In genomic region chr17:45617655-45618054, GRCm38 (mm10) we compare ENCODE assay signal across 30 mouse cellular contexts. TPM values are rescaled to one million over a fixed set of nuclear protein-coding genes. Genes with fewer than 3 reads are reported as not detected.
DNase-seq lines count a peak whose midpoint lies in the region; ATAC-seq and TF ChIP-seq lines count a peak whose summit lies in the region.
"Had no signal": no experiment of that assay in that cellular context is flagged by ENCODE, and none has a peak within 500 bp of the region (broad histone marks: within the 10 kb centered on the region; RNA-seq: fewer than 3 reads in every experiment).

No protein-coding gene starts in this region.

- H3K9me3 ChIP-seq in hindbrain, embryonic 14.5 days (ENCODE audit: control insufficient read depth, low read length) = no peaks in the 10 kb centered on the region
- H3K9me3 ChIP-seq: embryonic facial prominence, embryonic 10.5 days; embryonic facial prominence, embryonic 12.5 days; forebrain, embryonic 13.5 days; forebrain, embryonic 15.5 days; G1E had no signal

- WGBS in thymus, adult 2 months = 95% methylated on average over 6 of the region's 6 CpGs
- 91% methylated on average over 6 of the region's 6 CpGs for WGBS in hindbrain, embryonic 14.5 days

- H3K9ac ChIP-seq in hindbrain, embryonic 14.5 days = no peak overlapping the region
- H3K9ac ChIP-seq: embryonic facial prominence, embryonic 12.5 days; forebrain, embryonic 13.5 days; forebrain, embryonic 15.5 days; forebrain, postnatal 0 days had no signal

- TF ChIP-seq POLR2A in thymus, adult 2 months (IDR thresholded peaks at IDR 0.05; ENCODE audit: control insufficient read depth, extremely low read depth, insufficient read depth, low read length, poor library complexity) = no peak

- no peaks in the 10 kb centered on the region for H3K27me3 ChIP-seq in thymus, adult 2 months (ENCODE audit: control insufficient read depth, insufficient read depth, low read length)
- H3K27me3 ChIP-seq in hindbrain, embryonic 14.5 days (ENCODE audit: control insufficient read depth, insufficient read depth, low read length) = no peaks in the 10 kb centered on the region
- H3K27me3 ChIP-seq: embryonic facial prominence, embryonic 12.5 days; forebrain, embryonic 13.5 days; forebrain, embryonic 15.5 days had no signal

- H3K27ac ChIP-seq in thymus, adult 2 months (ENCODE audit: control insufficient read depth, insufficient read depth, low read length) = peak overlapping the region; percentile 56; the same call in 1 of the 2 replicates
- no peak overlapping the region for H3K27ac ChIP-seq in hindbrain, embryonic 14.5 days
- H3K27ac ChIP-seq: embryonic facial prominence, embryonic 10.5 days; embryonic facial prominence, embryonic 12.5 days; forebrain, embryonic 13.5 days; forebrain, embryonic 15.5 days had no signal

- no peaks in the 10 kb centered on the region for H3K36me3 ChIP-seq in thymus, adult 2 months (ENCODE audit: control insufficient read depth, insufficient read depth, low read length)
- H3K36me3 ChIP-seq in hindbrain, embryonic 14.5 days (replicated peaks; ENCODE audit: control insufficient read depth, insufficient read depth) = no peaks in the 10 kb centered on the region
- H3K36me3 ChIP-seq: embryonic facial prominence, embryonic 10.5 days; embryonic facial prominence, embryonic 12.5 days; forebrain, embryonic 15.5 days had no signal

- no peak overlapping the region for H3K4me3 ChIP-seq in thymus, adult 2 months (ENCODE audit: control insufficient read depth, insufficient read depth, low read length)
- no peak overlapping the region for H3K4me3 ChIP-seq in hindbrain, embryonic 14.5 days (replicated peaks; ENCODE audit: low read length)
- H3K4me3 ChIP-seq: embryonic facial prominence, embryonic 10.5 days; embryonic facial prominence, embryonic 12.5 days; forebrain, embryonic 13.5 days; forebrain, embryonic 15.5 days had no signal

- no peak for ATAC-seq in hindbrain, embryonic 14.5 days (ENCODE audit: low FRiP score)
- ATAC-seq: activated CD4-positive, CD25-positive, alpha-beta regulatory T cell, adult 4 months; CD4-positive, CD25-positive, alpha-beta regulatory T cell, adult 4 months; forebrain, embryonic 13.5 days; forebrain, embryonic 15.5 days; forebrain, postnatal 0 days; Patski had no signal

- TF ChIP-seq CTCF in thymus, adult 2 months (IDR thresholded peaks at IDR 0.05; ENCODE audit: borderline replicate concordance, control insufficient read depth, extremely low read depth, insufficient read depth, low read length, poor library complexity) = no peak

- no peak overlapping the region for H3K4me2 ChIP-seq in hindbrain, embryonic 14.5 days (replicated peaks)
- H3K4me2 ChIP-seq: embryonic facial prominence, embryonic 12.5 days; forebrain, embryonic 13.5 days; forebrain, embryonic 15.5 days had no signal

- DNase-seq in thymus, adult 2 months = no peak
- DNase-seq in thymus, adult 18-20 months = no peak
- DNase-seq in ES-CJ7 (ENCODE audit: low read depth, low spot score) = peak; percentile 77
- peak; percentile 90 for DNase-seq in R1 (ENCODE audit: low read depth, low spot score)
- no peak for DNase-seq in gastrocnemius, adult 8-10 months (ENCODE audit: low spot score in 2 of 2)
- no peak for DNase-seq in hindbrain, embryonic 14.5 days (ENCODE audit: low spot score)
- no peak for DNase-seq in right cerebral cortex, postnatal 36 days (ENCODE audit: low spot score in 2 of 2)
- DNase-seq: adrenal gland, adult 8-10 months; adrenal gland, postnatal 14 days; adrenal gland, postnatal 36 days; B cell, adult 2 months; cerebellum, adult 11-12 months; cerebellum, adult 2 months; cerebellum, adult 9-10 months; cerebellum, postnatal 10 days; cerebellum, postnatal 25 days; forebrain, postnatal 0 days had no signal

- peaks cover 21% of the 10 kb centered on the region for H3K4me1 ChIP-seq in thymus, adult 2 months (replicated peaks; ENCODE audit: control insufficient read depth, insufficient read depth, low read length)
- H3K4me1 ChIP-seq in hindbrain, embryonic 14.5 days (replicated peaks; ENCODE audit: control insufficient read depth, insufficient read depth, low read length) = no peaks in the 10 kb centered on the region; the same call in 1 of the 2 replicates

RNA-seq across cellular contexts. Expression of gene Mymx, which starts 15.8 kb away (rescaled TPM):
- polyA plus RNA-seq in thymus, adult 2 months (2012; rRNA removed) = 0.61 and 1.3 TPM in 2 replicates
- not detected for total RNA-seq in gastrocnemius, adult 8-10 months (2022)
- not detected in 2 replicates for polyA plus RNA-seq in hindbrain, embryonic 14.5 days (2014; fragmentation: Nextera tagmentation; extraction: Ambion mirVana)
- total RNA-seq: adrenal gland, adult 18-20 months; adrenal gland, postnatal 36 days; CH12.LX; forebrain, postnatal 0 days; G1E had no signal
- polyA plus RNA-seq: activated CD4-positive, CD25-positive, alpha-beta regulatory T cell, adult 4 months; CD4-positive, CD25-positive, alpha-beta regulatory T cell, adult 4 months; cerebellum, adult 2 months; cortical plate, adult 2 months; forebrain, embryonic 11.5 days; forebrain, embryonic 13.5 days; forebrain, embryonic 15.5 days; forebrain, postnatal 0 days; G1E; Patski had no signal

RNA-seq across cellular contexts. Expression of gene Slc29a1, which starts 18.2 kb away (rescaled TPM):
- 358 and 385 TPM in 2 replicates for polyA plus RNA-seq in thymus, adult 2 months (2012; rRNA removed)
- 10 to 100 TPM; 26.6 to 31.2 (median 27.2) TPM for total RNA-seq in gastrocnemius, adult 8-10 months (2022)
- polyA plus RNA-seq in hindbrain, embryonic 14.5 days (2014; fragmentation: Nextera tagmentation; extraction: Ambion mirVana) = 41.5 and 42.7 TPM in 2 replicates

RNA-seq across cellular contexts. Expression of gene Capn11, which starts 41.5 kb away (rescaled TPM):
- 0.09 and 0.11 TPM in 2 replicates for polyA plus RNA-seq in thymus, adult 2 months (2012; rRNA removed)
- under 1 TPM; 0.15 to 0.51 (median 0.33) TPM for total RNA-seq in gastrocnemius, adult 8-10 months (2022)
- polyA plus RNA-seq in hindbrain, embryonic 14.5 days (2014; fragmentation: Nextera tagmentation; extraction: Ambion mirVana) = 2.3 TPM in 1 of 2 replicates, not detected in the other
- total RNA-seq: adrenal gland, postnatal 36 days; CH12.LX; G1E had no signal
- polyA plus RNA-seq: embryonic facial prominence, embryonic 14.5 days; G1E; Patski had no signal

RNA-seq across cellular contexts. Expression of gene Hsp90ab1, which starts 44.6 kb away (rescaled TPM):
- 455 and 506 TPM in 2 replicates for polyA plus RNA-seq in thymus, adult 2 months (2012; rRNA removed)
- 1,000 to 10,000 TPM; 1,140 to 1,362 (median 1,203) TPM for total RNA-seq in gastrocnemius, adult 8-10 months (2022)
- polyA plus RNA-seq in hindbrain, embryonic 14.5 days (2014; fragmentation: Nextera tagmentation; extraction: Ambion mirVana) = 1,324 and 1,355 TPM in 2 replicates

RNA-seq across cellular contexts. Expression of gene Slc35b2, which starts 54.0 kb away (rescaled TPM):
- polyA plus RNA-seq in thymus, adult 2 months (2012; rRNA removed) = 135 and 137 TPM in 2 replicates
- 10 to 100 TPM; 17.2 to 22.9 (median 19.8) TPM for total RNA-seq in gastrocnemius, adult 8-10 months (2022)
- 83.1 and 84.2 TPM in 2 replicates for polyA plus RNA-seq in hindbrain, embryonic 14.5 days (2014; fragmentation: Nextera tagmentation; extraction: Ambion mirVana)

Comparison
In these comparisons a context has a peak if more than half of its experiments do, and no peak if none do; other contexts are left out.
1. DNase-seq: peak in ES-CJ7 (single experiment) and R1 (single experiment); none in thymus, adult 2 months (single experiment), thymus, adult 18-20 months (0 of 2), gastrocnemius, adult 8-10 months (0 of 2), hindbrain, embryonic 14.5 days (single experiment) and right cerebral cortex, postnatal 36 days (0 of 2).